In genomic region chr7:12961511-12962141, GRCm38 (mm10) we compare ENCODE assay signal across 8 mouse cellular contexts. TPM values are rescaled to one million over a fixed set of nuclear protein-coding genes. Genes with fewer than 3 reads are reported as not detected.
DNase-seq lines count a peak whose midpoint lies in the region; ATAC-seq and TF ChIP-seq lines count a peak whose summit lies in the region.

No protein-coding gene starts in this region.

- WGBS in bone marrow, adult 2 months: under 1% methylated on average over 29 of the region's 29 CpGs
- 2% methylated on average over 29 of the region's 29 CpGs for WGBS in heart, embryonic 16.5 days
- WGBS in liver, postnatal 0 days (ENCODE audit: insufficient replicate concordance): 2% methylated on average over 29 of the region's 29 CpGs
- WGBS in neural tube, embryonic 12.5 days: 5% methylated on average over 29 of the region's 29 CpGs

- TF ChIP-seq POLR2A in bone marrow, adult 2 months (IDR thresholded peaks at IDR 0.05; ENCODE audit: borderline replicate concordance, control insufficient read depth, low read depth, low read length): no peak

- peak overlapping the region; percentile 35 for H3K27ac ChIP-seq in bone marrow, adult 2 months (ENCODE audit: control insufficient read depth, insufficient read depth, low read depth, low read length, poor library complexity)
- peak overlapping the region; percentile 83 for H3K27ac ChIP-seq in heart, embryonic 16.5 days (ENCODE audit: low read length)
- H3K27ac ChIP-seq in liver, postnatal 0 days (ENCODE audit: low read depth): peak overlapping the region; percentile 69
- 0 out of 2 replicates have a peak overlapping the region, but pooled peaks have one; percentile 6 for H3K27ac ChIP-seq in neural tube, embryonic 12.5 days

- H3K9me3 ChIP-seq in heart, embryonic 16.5 days (replicated peaks; ENCODE audit: control insufficient read depth, low read length): no peaks in the 10 kb centered on the region
- H3K9me3 ChIP-seq in liver, postnatal 0 days (ENCODE audit: low read length): no peaks in the 10 kb centered on the region
- H3K9me3 ChIP-seq in neural tube, embryonic 12.5 days: no peaks in the 10 kb centered on the region

- peak; percentile 69 for ATAC-seq in CD4-positive, CD25-positive, alpha-beta regulatory T cell, adult 4 months
- peak; percentile 61 for ATAC-seq in heart, embryonic 16.5 days (replicated peaks; ENCODE audit: extremely low read depth, insufficient read depth, low FRiP score)
- ATAC-seq in liver, postnatal 0 days: peak; percentile 58
- peak; percentile 55 for ATAC-seq in neural tube, embryonic 12.5 days (ENCODE audit: low FRiP score, low read depth)

- TF ChIP-seq CTCF in bone marrow, adult 2 months (IDR thresholded peaks at IDR 0.05; ENCODE audit: control insufficient read depth, insufficient read depth, low read length): no peak
- TF ChIP-seq CTCF in liver, postnatal 0 days (IDR thresholded peaks at IDR 0.05; ENCODE audit: low read depth): no peak

- peak overlapping the region; percentile 73 for H3K4me3 ChIP-seq in bone marrow, adult 2 months (replicated peaks; ENCODE audit: control insufficient read depth, low read depth, low read length)
- H3K4me3 ChIP-seq in heart, embryonic 16.5 days (ENCODE audit: low read length): peak overlapping the region; percentile 68
- H3K4me3 ChIP-seq in liver, postnatal 0 days (ENCODE audit: low read depth, low read length): peak overlapping the region; percentile 68
- peak overlapping the region; percentile 43 for H3K4me3 ChIP-seq in neural tube, embryonic 12.5 days

- H3K4me1 ChIP-seq in bone marrow, adult 2 months (ENCODE audit: control insufficient read depth, insufficient read depth, low read length): no peaks in the 10 kb centered on the region; the same call in 1 of the 2 replicates
- H3K4me1 ChIP-seq in heart, embryonic 16.5 days (ENCODE audit: control insufficient read depth, insufficient read depth, low read length): peaks cover 8% of the 10 kb centered on the region
- peaks cover 18% of the 10 kb centered on the region for H3K4me1 ChIP-seq in liver, postnatal 0 days (ENCODE audit: insufficient read depth)
- H3K4me1 ChIP-seq in neural tube, embryonic 12.5 days: peaks cover 10% of the 10 kb centered on the region

- no peaks in the 10 kb centered on the region for H3K27me3 ChIP-seq in heart, embryonic 16.5 days (ENCODE audit: control insufficient read depth, insufficient read depth, low read length)
- H3K27me3 ChIP-seq in liver, postnatal 0 days (ENCODE audit: insufficient read depth, low read length): no peaks in the 10 kb centered on the region
- H3K27me3 ChIP-seq in neural tube, embryonic 12.5 days (replicated peaks): no peaks in the 10 kb centered on the region

- H3K36me3 ChIP-seq in heart, embryonic 16.5 days (ENCODE audit: control insufficient read depth, insufficient read depth): no peaks in the 10 kb centered on the region
- H3K36me3 ChIP-seq in liver, postnatal 0 days (replicated peaks; ENCODE audit: insufficient read depth, low read length): no peaks in the 10 kb centered on the region
- H3K36me3 ChIP-seq in neural tube, embryonic 12.5 days: no peaks in the 10 kb centered on the region

- peak overlapping the region; percentile 77 for H3K4me2 ChIP-seq in heart, embryonic 16.5 days (ENCODE audit: low read depth, low read length)
- peak overlapping the region; percentile 87 for H3K4me2 ChIP-seq in liver, postnatal 0 days (ENCODE audit: low read depth, low read length)
- peak overlapping the region; percentile 57 for H3K4me2 ChIP-seq in neural tube, embryonic 12.5 days (replicated peaks)

- peak overlapping the region; percentile 79 for H3K9ac ChIP-seq in heart, embryonic 16.5 days (ENCODE audit: low read length)
- H3K9ac ChIP-seq in liver, postnatal 0 days (replicated peaks): peak overlapping the region; percentile 80
- peak overlapping the region; percentile 63 for H3K9ac ChIP-seq in neural tube, embryonic 12.5 days

- no peak for TF ChIP-seq EP300 in liver, postnatal 0 days (IDR thresholded peaks at IDR 0.05; ENCODE audit: low read depth)

- DNase-seq in fat pad, adult 2 months (ENCODE audit: extremely low read depth, low read depth, low spot score): peak; percentile 39
- peak; percentile 55 for DNase-seq in kidney, postnatal 14 days
- peak; percentile 58 for DNase-seq in liver, postnatal 0 days
- peak; percentile 50 for DNase-seq in testis, postnatal 10 days (ENCODE audit: low spot score)

RNA-seq across cellular contexts. Expression of gene Zfp324, which starts 4.0 kb away (rescaled TPM):
- 1 to 10 TPM; 2.2 to 2.7 TPM for polyA plus RNA-seq in CD4-positive, CD25-positive, alpha-beta regulatory T cell, adult 4 months (2017; shearing (Covaris generic))
- polyA plus RNA-seq in bone marrow, adult 2 months (2011; ENCODE audit: insufficient read depth, insufficient read length, low replicate concordance, missing spikeins): 0.70 and 0.80 TPM in 2 replicates
- polyA plus RNA-seq in heart, embryonic 16.5 days (2015; fragmentation: Nextera tagmentation; extraction: Ambion mirVana): 6.5 and 6.7 TPM in 2 replicates
- 1.5 and 1.9 TPM in 2 replicates for polyA plus RNA-seq in liver, postnatal 0 days (2015; fragmentation: Nextera tagmentation; extraction: Ambion mirVana)
- 11.6 and 12.1 TPM in 2 replicates for polyA plus RNA-seq in neural tube, embryonic 12.5 days (2016; fragmentation: Nextera tagmentation; extraction: Ambion mirVana)

RNA-seq across cellular contexts. Expression of gene Zfp446, which starts 16.0 kb away (rescaled TPM):
- 1 to 10 TPM; 3.8 to 5.7 TPM for polyA plus RNA-seq in CD4-positive, CD25-positive, alpha-beta regulatory T cell, adult 4 months (2017; shearing (Covaris generic))
- 2.3 and 4.4 TPM in 2 replicates for polyA plus RNA-seq in bone marrow, adult 2 months (2011; ENCODE audit: insufficient read depth, insufficient read length, low replicate concordance, missing spikeins)
- 6.5 and 7.0 TPM in 2 replicates for polyA plus RNA-seq in heart, embryonic 16.5 days (2015; fragmentation: Nextera tagmentation; extraction: Ambion mirVana)
- 1.6 and 1.8 TPM in 2 replicates for polyA plus RNA-seq in liver, postnatal 0 days (2015; fragmentation: Nextera tagmentation; extraction: Ambion mirVana)
- polyA plus RNA-seq in neural tube, embryonic 12.5 days (2016; fragmentation: Nextera tagmentation; extraction: Ambion mirVana): 12.8 and 13.5 TPM in 2 replicates

RNA-seq across cellular contexts. Expression of gene Rnf225, which starts 34.4 kb away (rescaled TPM):
- not detected for polyA plus RNA-seq in CD4-positive, CD25-positive, alpha-beta regulatory T cell, adult 4 months (2017; shearing (Covaris generic))
- 0.47 and 0.74 TPM in 2 replicates for polyA plus RNA-seq in bone marrow, adult 2 months (2011; ENCODE audit: insufficient read depth, insufficient read length, low replicate concordance, missing spikeins)
- polyA plus RNA-seq in heart, embryonic 16.5 days (2015; fragmentation: Nextera tagmentation; extraction: Ambion mirVana): 0.47 and 0.74 TPM in 2 replicates
- polyA plus RNA-seq in liver, postnatal 0 days (2015; fragmentation: Nextera tagmentation; extraction: Ambion mirVana): 0.05 TPM in 2 replicates
- polyA plus RNA-seq in neural tube, embryonic 12.5 days (2016; fragmentation: Nextera tagmentation; extraction: Ambion mirVana): 0.37 and 0.62 TPM in 2 replicates

RNA-seq across cellular contexts. Expression of gene Slc27a5, which starts 36.4 kb away (rescaled TPM):
- polyA plus RNA-seq in CD4-positive, CD25-positive, alpha-beta regulatory T cell, adult 4 months (2017; shearing (Covaris generic)): under 1 TPM in 1 of 2 experiments, not detected in 1; 0.54 TPM
- polyA plus RNA-seq in bone marrow, adult 2 months (2011; ENCODE audit: insufficient read depth, insufficient read length, low replicate concordance, missing spikeins): 1.7 and 2.2 TPM in 2 replicates
- not detected in 2 replicates for polyA plus RNA-seq in heart, embryonic 16.5 days (2015; fragmentation: Nextera tagmentation; extraction: Ambion mirVana)
- polyA plus RNA-seq in liver, postnatal 0 days (2015; fragmentation: Nextera tagmentation; extraction: Ambion mirVana): 103 and 122 TPM in 2 replicates
- polyA plus RNA-seq in neural tube, embryonic 12.5 days (2016; fragmentation: Nextera tagmentation; extraction: Ambion mirVana): 0.33 and 0.46 TPM in 2 replicates

RNA-seq across cellular contexts. Expression of gene Trim28, which starts 37.3 kb away (rescaled TPM):
- 10 to 100 TPM; 37.1 to 75.2 TPM for polyA plus RNA-seq in CD4-positive, CD25-positive, alpha-beta regulatory T cell, adult 4 months (2017; shearing (Covaris generic))
- 163 and 286 TPM in 2 replicates for polyA plus RNA-seq in bone marrow, adult 2 months (2011; ENCODE audit: insufficient read depth, insufficient read length, low replicate concordance, missing spikeins)
- polyA plus RNA-seq in heart, embryonic 16.5 days (2015; fragmentation: Nextera tagmentation; extraction: Ambion mirVana): 123 and 143 TPM in 2 replicates
- polyA plus RNA-seq in liver, postnatal 0 days (2015; fragmentation: Nextera tagmentation; extraction: Ambion mirVana): 56.0 and 59.1 TPM in 2 replicates
- polyA plus RNA-seq in neural tube, embryonic 12.5 days (2016; fragmentation: Nextera tagmentation; extraction: Ambion mirVana): 382 and 393 TPM in 2 replicates

Comparison
In these comparisons a context has a peak if more than half of its experiments do, and no peak if none do; other contexts are left out.
1. Peak in every context shown above with its lines: DNase-seq, ATAC-seq, H3K4me3 ChIP-seq and H3K27ac ChIP-seq.
2. H3K27ac ChIP-seq: peak in every context shown above with its lines; median percentile 83 in heart, embryonic 16.5 days; 69 in liver, postnatal 0 days; 35 in bone marrow, adult 2 months; 6 in neural tube, embryonic 12.5 days.